Mouse (Mus musculus) frontal cortex, adult 2 months (tissue): ENCODE data around the gene Pex10. TPM values are rescaled to one million over a fixed set of nuclear protein-coding genes. Genes with fewer than 3 reads are reported as not detected.
A peak's percentile ranks its signal among the peaks of the same experiment; 100 is the strongest.
"Not testable (repeated sequence)": the region's sequence is repeated elsewhere in the genome, so short reads cannot be mapped to it uniquely, and the experiment has no call there.

Experiments used
- DNase-seq, 2 experiments: peaks; one replicate each; pipeline ENCODE4 v3.0.0; 2022; ENCODE audit warnings: low spot score in 1 of 2; ENCODE audit errors: extremely low spot score in 1 of 2
- polyA plus RNA-seq: library from polyadenylated mRNA; depleted of rRNA; stranded (reverse); fragments of >200 nt; gene quantifications from 2 replicates; pipeline ENCODE4 v1.2.3, GENCODE M21; 2012

Gene Pex10
- polyA plus RNA-seq, 1 experiment: 21.1 TPM

GRCm38 (mm10) chr4:155063895-155064294 lies 2.9 kb upstream of the Pex10 start:
- no peak for DNase-seq

DNA sequence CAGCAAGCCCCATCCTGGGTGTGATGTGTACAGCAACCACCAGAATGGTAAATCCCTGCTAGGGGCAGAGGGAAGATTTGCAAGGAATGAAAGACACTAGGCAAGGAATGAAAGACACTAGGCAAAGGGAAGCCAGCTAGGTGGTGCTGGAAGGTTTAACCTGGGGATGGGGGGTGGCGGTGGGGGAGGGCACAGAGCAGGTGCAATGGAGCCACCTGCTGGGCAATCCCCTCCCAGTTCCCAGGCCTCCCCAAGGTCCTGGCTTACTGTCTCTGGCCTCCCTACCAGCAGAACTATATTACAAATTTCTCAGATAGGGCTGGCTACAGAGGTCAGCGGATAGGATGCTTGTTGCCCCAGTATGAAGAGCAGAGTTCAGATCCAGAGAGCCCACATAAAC lies 2.3 kb upstream of the Pex10 start:
- DNase-seq: no peak

- DNase-seq: peak; percentile 87 to 99
Measured at GRCm38 (mm10) chr4:155065970-155066833, 614 bp upstream of the Pex10 start.

DNA sequence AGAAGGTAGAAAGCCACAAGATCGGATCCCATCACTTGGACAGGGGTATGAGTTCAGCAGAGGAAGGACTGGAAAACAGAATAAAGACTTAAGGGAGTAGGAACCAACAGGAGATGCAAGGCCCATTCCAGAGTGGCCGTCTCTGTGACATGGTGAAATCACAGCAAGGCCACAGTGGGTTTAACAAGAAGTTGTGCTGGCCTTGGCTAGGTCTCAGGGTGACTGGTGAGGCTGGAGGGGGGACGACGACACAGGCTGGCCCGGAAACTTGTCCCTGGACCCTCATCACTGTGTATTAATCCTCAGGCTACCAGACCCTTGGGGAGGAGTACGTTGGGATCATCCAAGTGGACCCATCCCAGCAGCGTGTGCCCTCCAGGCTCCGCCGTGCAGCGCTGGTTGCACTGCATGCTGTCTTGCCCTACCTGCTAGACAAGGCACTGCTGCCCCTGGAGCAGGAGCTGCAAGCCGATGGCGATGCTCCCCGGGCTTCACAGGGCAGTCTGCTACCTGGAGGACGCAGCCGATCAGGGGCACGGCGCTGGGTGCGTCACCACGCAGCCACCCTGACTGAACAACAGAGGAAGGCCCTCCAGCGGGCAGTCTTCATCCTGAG lies 1.6 kb downstream of the Pex10 start:
- no peak for DNase-seq

DNA sequence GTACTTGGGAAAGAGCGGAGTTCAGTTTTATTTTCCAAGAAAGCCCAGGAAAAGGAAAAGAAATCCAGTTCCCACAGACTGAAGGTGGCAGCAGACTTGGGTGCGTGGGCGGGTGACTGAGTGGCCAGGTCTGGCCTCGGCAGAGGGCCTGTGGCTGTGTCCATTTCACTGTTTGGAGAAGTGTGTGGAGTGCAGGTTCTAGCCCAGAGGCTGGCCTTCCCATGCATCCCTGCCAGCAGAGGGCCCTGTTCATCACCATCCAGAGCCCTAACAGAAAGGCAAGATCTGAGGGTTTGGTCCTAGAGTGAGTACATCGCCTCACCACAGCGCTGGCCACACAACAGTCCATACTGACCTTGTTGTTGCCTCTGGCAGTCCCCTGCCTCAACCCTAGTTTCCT lies 2.4 kb downstream of the Pex10 start:
- DNase-seq: peak in 1 of 2 experiments; percentile 48

DNA sequence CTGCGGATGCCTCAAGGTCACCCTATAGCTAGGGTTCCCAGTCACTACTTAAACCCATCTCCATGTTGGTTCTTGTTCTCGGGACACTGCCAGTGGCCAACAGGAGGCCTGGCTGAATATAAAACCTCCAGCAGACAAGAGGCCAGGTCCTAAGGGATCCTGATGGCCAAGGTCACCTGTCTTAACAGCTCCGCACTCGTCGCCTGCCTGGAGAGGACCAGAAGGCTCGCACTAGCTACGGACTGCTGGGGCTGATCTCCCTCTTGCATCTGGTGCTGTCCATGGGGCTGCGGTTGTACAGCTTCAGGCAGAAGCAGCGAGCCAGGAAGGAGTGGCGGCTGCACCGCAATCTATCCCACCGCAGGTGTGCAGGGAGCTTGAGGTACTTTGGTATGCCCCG lies 3.4 kb downstream of the Pex10 start:
- no peak for DNase-seq

GRCm38 (mm10) chr4:155070921-155071320 lies 4.1 kb downstream of the Pex10 start:
- DNase-seq: no peak

DNA sequence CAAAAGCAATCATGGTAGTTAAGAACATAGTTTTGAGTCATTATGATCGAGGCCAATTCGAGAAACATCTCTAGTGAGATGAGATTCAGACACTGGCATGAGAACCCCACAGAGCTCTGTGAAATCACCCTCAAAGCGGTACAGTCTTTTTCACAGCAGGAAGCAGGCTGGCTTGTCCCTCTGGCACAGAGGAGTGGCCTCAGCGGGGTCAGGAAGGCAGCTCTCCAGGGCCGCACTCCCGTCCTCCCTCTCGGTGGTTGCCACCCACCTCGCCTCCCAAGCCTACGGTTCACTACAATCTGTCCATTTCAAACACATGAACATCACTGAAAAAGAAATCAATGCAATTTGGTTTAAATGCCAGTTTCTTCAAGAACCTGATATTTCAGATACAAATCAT lies 7.6 kb downstream of the Pex10 start:
- no peak for DNase-seq

GRCm38 (mm10) chr4:155075137-155075536 lies 8.3 kb downstream of the Pex10 start:
- DNase-seq: no peak

DNA sequence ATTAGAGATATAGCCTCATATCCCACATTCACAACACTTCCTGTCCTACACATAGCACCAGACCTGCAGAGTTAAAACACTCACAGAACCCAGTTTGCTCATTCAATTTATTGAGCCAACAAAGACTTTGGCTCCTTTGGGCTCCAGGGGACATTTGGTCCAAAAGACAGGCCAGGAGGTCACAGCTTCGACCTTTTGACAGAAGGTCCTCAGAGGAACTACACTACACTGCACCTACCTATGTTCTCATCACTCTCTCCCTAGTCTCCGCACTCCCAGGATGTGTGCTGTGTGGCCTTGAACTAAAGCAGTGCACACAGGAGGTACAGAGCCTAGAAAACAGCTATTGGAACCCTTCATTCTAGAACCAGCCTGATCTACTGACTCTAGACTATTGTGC lies 9.0 kb downstream of the Pex10 start:
- no peak for DNase-seq

DNA sequence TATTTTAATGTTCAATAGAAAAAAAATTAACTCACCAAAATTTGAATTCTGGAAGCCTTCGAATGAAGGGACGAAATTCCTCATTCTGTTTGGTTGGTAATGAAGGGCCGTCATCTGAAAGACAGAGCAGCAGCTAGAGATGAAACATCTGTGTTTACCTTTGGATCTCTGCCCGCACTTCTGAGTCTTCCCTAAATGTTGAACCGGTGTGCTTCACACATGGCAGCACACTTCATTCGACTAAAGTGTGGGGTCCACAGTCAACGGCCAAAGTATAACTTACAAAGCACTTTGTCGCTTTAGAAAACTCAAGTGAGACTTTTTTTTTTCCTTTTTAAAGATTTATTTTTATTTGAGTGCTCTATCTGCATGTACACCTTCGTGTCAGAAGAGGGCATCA lies 9.9 kb downstream of the Pex10 start:
- DNase-seq: no peak

- not testable (repeated sequence) for DNase-seq
Measured at GRCm38 (mm10) chr4:155078808-155079207, 12.0 kb downstream of the Pex10 start.

- DNase-seq: no peak
Measured at GRCm38 (mm10) chr4:155079666-155080065, 12.8 kb downstream of the Pex10 start.

- no peak for DNase-seq
Measured at GRCm38 (mm10) chr4:155083553-155083952, 16.7 kb downstream of the Pex10 start.

DNA sequence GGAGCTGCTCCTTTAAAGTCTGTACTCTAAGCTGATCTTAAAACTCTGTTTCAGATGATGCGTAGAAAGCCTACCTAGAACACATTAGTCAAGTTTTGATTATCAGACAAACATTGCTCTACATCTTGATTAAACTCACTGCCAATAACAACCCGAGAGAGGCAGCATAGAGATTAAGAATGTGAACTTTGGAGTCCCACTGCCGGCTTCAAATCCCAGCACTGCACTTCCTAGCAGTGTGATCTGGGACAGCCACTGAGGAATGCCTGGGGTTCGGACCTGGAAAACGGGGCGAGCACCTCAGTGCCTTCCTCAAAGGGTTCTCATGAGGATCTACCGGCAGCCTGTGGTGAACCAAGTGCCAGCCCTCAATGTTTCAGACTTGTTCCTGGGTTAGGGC lies 17.5 kb downstream of the Pex10 start:
- DNase-seq: no peak

DNA sequence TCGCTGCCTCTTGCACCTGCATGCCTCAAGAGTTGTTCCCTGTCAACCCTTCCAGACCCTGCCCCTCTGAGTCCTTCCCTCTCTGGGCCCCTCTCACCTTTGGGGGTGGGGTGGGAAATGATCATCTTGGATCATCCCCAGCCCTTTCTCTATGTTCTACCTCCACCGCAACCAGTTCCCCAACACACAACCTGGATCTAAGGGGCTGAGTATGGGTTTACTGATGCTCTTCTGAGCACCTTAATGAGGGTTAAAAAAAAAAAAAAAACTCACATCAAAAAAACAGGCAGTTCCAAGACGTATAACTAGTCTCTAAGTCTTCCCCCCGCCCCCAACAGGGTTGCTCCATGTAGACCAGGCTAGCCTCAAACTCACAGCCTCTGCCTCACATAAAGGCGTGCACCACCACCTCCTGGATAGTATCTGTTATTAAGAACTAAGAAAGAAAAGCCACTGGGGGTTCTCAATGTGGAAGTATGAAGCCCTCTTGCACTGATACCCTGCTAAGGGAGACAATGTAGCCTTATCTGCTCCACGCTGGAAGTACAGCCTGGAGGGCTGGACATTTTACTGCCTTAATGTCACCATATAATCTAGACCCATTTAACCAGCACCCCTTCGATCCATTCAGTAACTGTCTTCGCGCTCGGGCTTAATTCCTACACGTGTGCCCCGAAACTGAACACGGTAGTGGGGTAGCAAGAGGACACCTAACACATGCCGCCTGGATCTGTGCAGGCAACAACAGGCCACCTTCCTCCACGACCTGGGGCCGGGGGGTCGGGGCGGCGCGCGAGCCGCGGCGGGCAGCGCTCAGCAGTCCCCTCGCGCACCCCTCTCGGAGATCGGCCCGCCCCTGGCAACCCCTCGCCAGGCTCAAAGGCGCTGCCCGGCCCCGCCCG lies 18.6 kb downstream of the Pex10 start:
- no peak for DNase-seq

DNA sequence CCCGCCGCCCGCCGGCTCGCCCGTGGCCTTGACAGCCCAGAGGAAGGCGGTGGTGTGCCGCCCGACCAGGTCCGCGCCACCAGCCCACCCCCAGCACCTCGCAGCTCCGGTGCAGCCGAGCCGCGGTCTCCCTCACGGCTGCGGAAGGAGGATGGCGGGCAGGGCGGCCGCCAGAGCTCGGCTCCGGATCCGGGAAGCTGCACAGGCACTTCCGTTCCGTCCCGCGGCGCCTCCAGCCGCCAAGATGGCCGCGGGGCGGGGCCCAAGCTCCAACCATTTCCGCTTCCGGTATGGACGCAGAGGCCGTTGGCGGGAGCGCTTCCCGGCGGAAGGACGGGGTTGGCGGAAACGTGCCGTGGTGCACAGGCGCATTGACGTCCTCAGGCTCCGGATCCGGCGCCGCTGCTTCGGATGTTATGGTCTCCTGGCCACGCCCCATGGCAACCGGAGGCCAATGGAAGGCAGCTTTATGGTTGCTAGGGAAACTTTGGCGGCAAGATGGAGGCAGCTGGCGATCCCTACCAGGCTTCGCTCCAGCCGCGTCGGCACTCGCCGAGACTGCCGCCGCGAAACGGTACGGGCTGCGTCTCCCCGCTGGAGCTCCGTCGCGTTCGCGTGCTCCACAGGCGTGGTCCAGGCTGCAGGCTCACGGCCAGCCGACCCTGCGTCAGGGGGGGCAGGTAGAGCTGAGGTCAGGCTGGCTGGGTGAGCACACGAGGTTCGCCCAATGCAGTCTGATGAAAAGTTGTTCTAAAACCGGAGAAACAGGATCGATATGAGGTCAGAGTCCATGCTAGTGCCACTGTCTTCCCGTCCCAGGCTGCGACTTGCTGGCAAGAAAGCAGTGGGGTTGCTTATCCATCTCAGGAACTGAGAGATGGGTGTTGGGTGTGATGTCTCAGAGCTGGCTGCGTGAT lies 19.6 kb downstream of the Pex10 start, which contains the start of the genes Rer1 and Morn1:
Gene Rer1 (minus strand): TSS at position 275 of the 917 bp plus-strand sequence.
Gene Morn1 (plus strand): TSS at position 470 of the 917 bp plus-strand sequence.
- peak; percentile 99 to 100 for DNase-seq

GRCm38 (mm10) chr4:155089241-155089640 lies 22.4 kb downstream of the Pex10 start:
- no peak for DNase-seq

DNA sequence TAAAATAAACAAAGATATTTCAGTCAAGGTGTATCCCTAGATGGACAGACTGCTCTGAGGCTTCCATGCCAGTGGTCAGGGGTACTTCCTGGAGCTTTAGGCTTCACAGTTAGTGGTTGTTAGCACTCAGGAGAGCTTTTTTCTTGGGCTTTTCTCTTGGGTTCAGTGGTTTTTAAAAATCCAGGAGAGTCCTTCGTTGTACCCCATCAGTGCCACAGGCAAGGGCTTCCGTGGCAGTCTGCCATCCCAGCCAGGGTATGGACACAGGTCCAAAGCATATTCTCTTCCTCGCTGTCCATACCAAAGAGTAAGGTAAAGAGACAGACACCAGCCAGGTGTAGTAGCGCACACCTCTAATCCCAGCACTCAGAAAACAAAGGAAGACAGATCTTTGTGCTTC lies 23.3 kb downstream of the Pex10 start:
- DNase-seq: no peak
